Mouse (Mus musculus) olfactory bulb, adult 2 months (tissue): ENCODE measurements around the gene Cnn1. TPM values are rescaled to one million over a fixed set of nuclear protein-coding genes. Genes with fewer than 3 reads are reported as not detected.

Experiments
- H3K27ac ChIP-seq: fragments of 200-500 bp; 2 replicates; pipeline ENCODE4 v1.5.1; 2012; ENCODE audit warnings: low read depth, low read length; ENCODE audit not compliant: insufficient read depth
- H3K4me1 ChIP-seq: fragments of 200-500 bp; 2 replicates; pipeline ENCODE4 v1.6.1; 2012; ENCODE audit warnings: low read length; ENCODE audit not compliant: control insufficient read depth, insufficient read depth
- H3K4me3 ChIP-seq: fragments of 200-500 bp; 2 replicates; pipeline ENCODE4 v1.5.1; 2012; ENCODE audit warnings: mild to moderate bottlenecking, low read depth, low read length, moderate library complexity; ENCODE audit not compliant: insufficient read depth
- CTCF ChIP-seq: fragments of 200-500 bp; IDR thresholded peaks from 2 replicates; pipeline ENCODE4 v1.5.1; 2012; ENCODE audit warnings: low read depth, mild to moderate bottlenecking, low read length, moderate library complexity; ENCODE audit not compliant: insufficient read depth
- POLR2A ChIP-seq: fragments of 200-500 bp; IDR thresholded peaks from 2 replicates; pipeline ENCODE4 v1.6.1; 2012; ENCODE audit warnings: mild to moderate bottlenecking, low read depth, low read length, moderate library complexity; ENCODE audit not compliant: insufficient read depth
- WGBS: fragments of 180-500 bp; shearing (Covaris S2); methylation state at CpG from one replicate; pipeline ENCODE4 v1.1.7; 2018; 5-methylcytosine and 5-hydroxymethylcytosine counted together
- polyA plus RNA-seq: library from polyadenylated mRNA; stranded (reverse); fragments of >200 nt; gene quantifications from 2 replicates; pipeline ENCODE4 v1.2.4, GENCODE M21; 2012; ENCODE audit warnings: low replicate concordance; ENCODE audit not compliant: missing spikeins, insufficient read depth, insufficient read length

The Cnn1 gene
- polyA plus RNA-seq, 1 experiment = not detected

DNA sequence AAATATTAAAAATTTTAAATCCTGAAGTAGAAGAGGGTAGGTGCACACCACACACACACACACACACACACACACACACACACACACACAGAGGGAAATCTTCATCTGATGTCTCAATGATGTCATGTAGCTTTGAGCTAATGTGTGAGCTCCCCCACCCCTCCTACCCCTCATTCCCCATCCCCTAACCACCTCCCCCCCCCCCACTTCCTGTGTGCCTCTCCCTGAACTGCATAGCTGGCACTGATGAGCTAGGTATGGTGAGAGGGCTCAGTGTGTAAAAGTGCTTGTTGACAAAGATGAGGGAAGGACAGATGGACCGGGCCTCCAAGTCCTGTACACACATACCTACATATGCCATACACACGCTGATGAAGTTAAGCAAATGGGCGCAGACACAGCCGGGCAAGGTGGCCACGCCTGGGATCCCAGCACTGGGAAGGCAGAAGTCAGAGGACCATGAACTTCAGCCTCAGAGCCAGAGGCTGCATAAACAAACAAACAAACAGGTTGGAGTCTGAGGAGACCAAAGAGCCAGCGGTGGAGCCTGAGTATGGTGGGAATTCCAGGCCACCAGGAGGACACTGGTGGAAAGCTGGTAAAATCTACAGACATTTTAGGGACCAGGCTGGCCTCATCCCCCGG, 35.4 kb downstream of the Cnn1 start:
- Histone ChIP-seq H3K4me1 (peaks cover 14% of the 10 kb centered on the region), H3K4me3 (no peak overlapping the region), H3K27ac (no peak overlapping the region)
- 94% methylated on average over 7 of the region's 7 CpGs for WGBS
- TF ChIP-seq POLR2A (no peak), CTCF (no peak)

GRCm38 (mm10) chr9:22134988-22135643, 36.1 kb downstream of the Cnn1 start:
- WGBS = 81% methylated on average over 9 of the region's 9 CpGs
- peaks cover 14% of the 10 kb centered on the region for H3K4me1 ChIP-seq
- H3K4me3 ChIP-seq = no peak overlapping the region
- H3K27ac ChIP-seq = no peak overlapping the region
- TF ChIP-seq CTCF (no peak), POLR2A (no peak)

- WGBS = 91% methylated on average over 7 of the region's 7 CpGs
- H3K27ac ChIP-seq = no peak within 1 kb of the TSS
- no peak for TF ChIP-seq CTCF
- no peak for TF ChIP-seq POLR2A
These were observed 36.8 kb downstream of the Cnn1 start, which contains the start of gene Acp5 for GRCm38 (mm10) chr9:22135644-22136390. Gene Acp5, minus strand, starts transcription at chr9:22135711.

GRCm38 (mm10) chr9:22136765-22137547, 37.9 kb downstream of the Cnn1 start:
- 38% methylated on average over 23 of the region's 23 CpGs for WGBS
- TF ChIP-seq CTCF (no peak), POLR2A (no peak)
- Histone ChIP-seq H3K27ac (no peak overlapping the region), H3K4me3 (no peak overlapping the region), H3K4me1 (peaks cover 4% of the 10 kb centered on the region; the same call in 1 of the 2 replicates)

More at GRCm38 (mm10) chr9:22135644-22136390, 36.8 kb downstream of the Cnn1 start, which contains the start of gene Acp5:
- H3K4me1 ChIP-seq = peaks cover 14% of the 10 kb centered on the region
- H3K4me3 ChIP-seq = no peak within 1 kb of the TSS

- H3K4me3 ChIP-seq = no peak overlapping the region
- peaks cover 3% of the 10 kb centered on the region; the same call in 1 of the 2 replicates for H3K4me1 ChIP-seq
- TF ChIP-seq POLR2A (no peak), CTCF (no peak)
- 9% methylated on average over 2 of the region's 2 CpGs for WGBS
- no peak overlapping the region for H3K27ac ChIP-seq
These were observed 39.5 kb downstream of the Cnn1 start for GRCm38 (mm10) chr9:22138480-22138879.

DNA sequence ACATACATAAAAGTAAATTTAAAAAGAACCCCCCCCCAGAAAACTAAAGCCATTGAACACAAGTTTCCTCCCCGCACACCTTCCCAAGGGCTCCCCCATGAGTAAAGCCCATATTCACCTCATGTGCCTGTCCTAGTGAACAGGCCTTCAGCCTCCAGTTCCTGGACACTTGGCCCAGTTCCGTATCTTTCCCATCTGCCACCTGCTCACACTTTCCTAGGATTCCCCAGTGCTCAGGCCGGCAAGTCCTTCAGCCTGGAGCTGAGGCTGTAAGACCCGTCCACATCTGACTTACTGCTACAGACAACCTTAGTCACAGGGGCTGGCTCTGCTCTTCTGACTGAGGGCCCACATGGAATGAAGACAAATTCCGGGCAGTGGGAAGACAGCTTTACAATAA, 40.7 kb downstream of the Cnn1 start:
- no peak for TF ChIP-seq POLR2A
- no peak for TF ChIP-seq CTCF
- Histone ChIP-seq H3K4me3 (no peak overlapping the region), H3K27ac (no peak overlapping the region), H3K4me1 (peaks cover 3% of the 10 kb centered on the region; the same call in 1 of the 2 replicates)
- WGBS = 92% methylated on average over 5 of the region's 5 CpGs

DNA sequence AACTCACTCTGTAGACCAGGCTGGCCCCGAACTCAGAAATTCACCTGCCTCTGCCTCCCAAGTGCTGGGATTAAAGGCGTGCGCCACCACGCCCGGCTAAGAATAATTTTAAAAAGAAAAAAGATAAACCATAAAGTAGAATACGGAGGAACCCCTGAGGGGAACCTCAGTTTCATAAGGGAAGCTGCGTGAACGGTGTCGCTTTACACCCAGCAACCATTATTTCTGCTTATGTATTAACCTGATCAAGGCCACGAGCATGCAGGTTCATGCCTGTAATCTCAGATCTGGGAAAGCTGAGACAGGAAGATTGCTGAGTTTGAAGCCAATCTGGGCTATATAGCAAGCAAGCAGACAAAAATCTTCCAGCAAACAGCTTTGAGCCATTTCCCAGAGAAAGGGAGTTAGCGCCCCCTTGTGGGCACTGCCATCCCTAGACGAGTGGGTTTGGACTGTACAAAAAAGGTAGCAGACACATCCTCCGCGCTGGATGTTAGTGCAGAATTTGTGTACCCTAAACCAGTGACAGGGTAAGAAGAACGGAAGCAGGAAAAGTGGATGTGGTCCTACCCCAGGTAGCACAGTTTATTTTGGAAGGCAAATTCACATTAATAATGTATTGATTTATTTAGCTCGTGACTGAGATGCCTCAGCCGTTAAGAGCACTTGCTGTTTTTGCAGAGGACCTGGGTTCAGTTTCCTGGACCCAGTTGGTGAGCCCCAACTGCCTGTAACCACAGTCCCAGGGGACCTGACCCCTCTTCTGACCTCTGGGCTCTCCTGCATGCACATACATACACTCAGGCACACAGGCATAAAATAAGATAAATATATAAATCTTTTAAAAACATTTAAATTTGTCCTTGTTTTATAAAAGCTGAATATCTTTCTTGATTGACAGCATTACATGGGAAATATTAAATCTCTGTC, 44.4 kb downstream of the Cnn1 start:
- Histone ChIP-seq H3K27ac (no peak overlapping the region), H3K4me1 (no peaks in the 10 kb centered on the region), H3K4me3 (no peak overlapping the region)
- no peak for TF ChIP-seq POLR2A
- peak; percentile 38; the same call in 1 of the 2 replicates for TF ChIP-seq CTCF
- 50% methylated on average over 17 of the region's 17 CpGs for WGBS
